Mouse (Mus musculus) limb, embryonic 14.5 days (tissue): ENCODE measurements around the gene Rbm20. TPM values are rescaled to one million over a fixed set of nuclear protein-coding genes. Genes with fewer than 3 reads are reported as not detected.

Experiments
- ATAC-seq: fragments of 200-750 bp; cut with Nextera tagmentation; 2 replicates; pipeline ENCODE4 v1.8.0; 2017; ENCODE audit warnings: low read depth, moderate number of reproducible peaks, moderate TSS enrichment; ENCODE audit not compliant: low FRiP score
- DNase-seq: peaks from one replicate; pipeline ENCODE4 v3.0.0-alpha.2; 2015; ENCODE audit warnings: low spot score
- H3K27ac ChIP-seq: fragments of 300-500 bp; sonication (generic); replicated peaks from 2 replicates; pipeline ENCODE4 v1.5.1; 2014; ENCODE audit warnings: low read depth, mild to moderate bottlenecking, low read length, moderate library complexity, mixed read lengths
- H3K27me3 ChIP-seq: fragments of 300-500 bp; sonication (generic); 2 replicates; pipeline ENCODE4 v1.6.1; 2014; ENCODE audit warnings: low read length, mixed read lengths; ENCODE audit not compliant: control insufficient read depth, insufficient read depth
- H3K36me3 ChIP-seq: fragments of 300-500 bp; sonication (generic); 2 replicates; pipeline ENCODE4 v1.6.1; 2014; ENCODE audit warnings: mild to moderate bottlenecking, low read length, moderate library complexity, mixed read lengths; ENCODE audit not compliant: control insufficient read depth, insufficient read depth
- H3K4me1 ChIP-seq: fragments of 300-500 bp; sonication (generic); 2 replicates; pipeline ENCODE4 v1.6.1; 2014; ENCODE audit warnings: antibody characterized with exemption, low read length, mixed read lengths; ENCODE audit not compliant: control insufficient read depth, insufficient read depth
- H3K4me2 ChIP-seq: fragments of 300-500 bp; sonication (generic); replicated peaks from 2 replicates; pipeline ENCODE4 v1.6.1; 2014; ENCODE audit warnings: low read depth, mild to moderate bottlenecking, low read length, moderate library complexity; ENCODE audit not compliant: severe bottlenecking
- H3K4me3 ChIP-seq: fragments of 300-500 bp; sonication (generic); replicated peaks from 2 replicates; pipeline ENCODE4 v1.5.1; 2014; ENCODE audit warnings: low read length
- H3K9ac ChIP-seq: fragments of 300-500 bp; sonication (generic); 2 replicates; pipeline ENCODE4 v1.6.1; 2014; ENCODE audit warnings: mild to moderate bottlenecking, low read depth, low read length, moderate library complexity; ENCODE audit not compliant: severe bottlenecking
- H3K9me3 ChIP-seq: fragments of 300-500 bp; sonication (generic); 2 replicates; pipeline ENCODE4 v1.6.1; 2016; ENCODE audit warnings: low read length; ENCODE audit not compliant: control insufficient read depth
- POLR2A ChIP-seq: fragments of 200-500 bp; IDR thresholded peaks from 2 replicates; pipeline ENCODE4 v1.8.0; 2012; ENCODE audit warnings: inconsistent platforms, mild to moderate bottlenecking, moderate library complexity, borderline replicate concordance; ENCODE audit not compliant: insufficient read depth, insufficient read length; ENCODE audit errors: extremely low read depth
- WGBS: fragments of 180-500 bp; shearing (Covaris S2); extraction: QIAGEN DNeasy Blood & Tissue Kit; methylation state at CpG from one replicate; pipeline ENCODE4 v1.1.7; 2014; 5-methylcytosine and 5-hydroxymethylcytosine counted together
- polyA plus RNA-seq, 2 experiments: library from polyadenylated mRNA; depleted of rRNA in 1 of 2; stranded (reverse) in 1 of 2; unstranded in 1 of 2; fragments of >200 nt; fragmentation: Nextera tagmentation in 1 of 2; extraction: Ambion mirVana in 1 of 2; gene quantifications; 2 replicates each; pipeline versions ENCODE4 v1.2.1 to v1.2.3; 2012 to 2014

The Rbm20 gene
- polyA plus RNA-seq, 2 experiments = 5.5 to 10.0 TPM

DNA sequence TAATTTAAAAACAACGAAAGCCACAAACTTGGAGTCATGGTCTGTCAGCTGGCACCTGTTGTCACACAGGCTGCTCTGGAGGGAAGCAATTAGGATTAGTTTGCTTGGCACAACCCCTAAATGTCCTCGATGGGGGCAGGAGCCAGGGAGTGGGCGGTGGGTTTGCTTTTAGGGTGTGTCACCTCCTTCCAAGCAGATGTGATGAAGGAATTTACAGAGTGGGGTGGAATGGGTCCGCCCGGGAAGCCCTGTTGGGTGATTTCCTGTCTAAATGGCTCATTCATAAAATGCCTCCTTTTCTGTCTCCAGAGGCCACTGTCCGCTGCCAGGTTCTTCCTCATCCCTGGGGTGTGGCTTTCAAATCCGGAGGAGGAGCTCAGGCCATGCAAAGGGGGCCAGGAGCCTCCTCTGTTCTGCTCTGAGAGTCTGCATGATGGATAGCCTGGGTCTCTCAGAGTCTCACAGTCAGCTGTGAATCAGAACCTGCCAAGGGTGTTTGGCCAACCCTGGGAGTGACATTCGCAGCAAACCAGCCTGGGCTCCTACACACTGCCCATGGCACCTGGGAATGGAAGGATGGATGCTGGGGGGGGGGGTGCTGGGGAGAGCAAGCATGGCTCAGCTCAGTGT lies 34.3 kb downstream of the Rbm20 start:
- no peaks in the 10 kb centered on the region for H3K36me3 ChIP-seq
- H3K27ac ChIP-seq = no peak overlapping the region
- peak; percentile 20 for DNase-seq
- H3K4me2 ChIP-seq = no peak overlapping the region
- no peak overlapping the region for H3K9ac ChIP-seq
- H3K4me1 ChIP-seq = peaks cover 7% of the 10 kb centered on the region
- no peaks in the 10 kb centered on the region for H3K27me3 ChIP-seq
- H3K9me3 ChIP-seq = no peaks in the 10 kb centered on the region
- no peak for TF ChIP-seq POLR2A
- WGBS = 16% methylated on average over 8 of the region's 8 CpGs
- peak; percentile 54 for ATAC-seq
- no peak overlapping the region for H3K4me3 ChIP-seq

DNA sequence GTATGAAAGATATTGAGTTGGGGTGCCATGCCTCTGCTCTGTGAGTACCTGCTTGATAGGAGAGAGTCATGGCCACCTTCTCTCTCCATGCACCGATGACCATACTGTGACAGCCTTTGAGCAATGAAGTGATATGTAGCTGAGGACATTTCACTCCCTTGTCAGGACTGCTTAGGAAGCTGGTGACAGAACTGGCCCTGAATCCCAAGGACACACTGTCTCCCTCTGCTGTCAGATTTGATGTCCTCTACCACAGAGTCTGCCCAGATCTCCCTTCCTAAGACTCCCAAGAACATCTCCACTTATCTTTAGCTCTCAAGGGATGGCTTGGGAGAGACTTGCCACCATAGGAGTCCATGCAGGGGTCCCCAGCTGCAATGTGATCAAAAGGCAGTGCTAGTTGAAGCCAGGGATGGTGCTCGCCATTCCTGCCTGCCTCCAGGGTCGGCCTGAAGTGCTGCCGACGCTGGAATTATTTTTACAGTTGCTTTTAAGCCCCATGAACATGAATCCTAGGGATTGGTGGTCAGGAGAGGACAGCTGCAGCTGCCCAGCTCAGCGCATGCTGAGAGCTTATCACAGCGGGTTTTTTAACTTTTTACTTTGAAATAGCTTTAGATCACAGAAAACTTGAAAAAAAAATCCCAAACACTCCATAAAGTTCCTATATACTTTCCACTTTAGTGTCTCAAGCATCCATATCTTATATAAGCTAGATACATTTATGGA lies 35.4 kb downstream of the Rbm20 start:
- Histone ChIP-seq H3K9me3 (no peaks in the 10 kb centered on the region), H3K36me3 (no peaks in the 10 kb centered on the region), H3K9ac (no peak overlapping the region), H3K4me1 (peaks cover 7% of the 10 kb centered on the region), H3K4me3 (no peak overlapping the region), H3K4me2 (no peak overlapping the region), H3K27ac (no peak overlapping the region), H3K27me3 (no peaks in the 10 kb centered on the region)
- WGBS = 46% methylated on average over 7 of the region's 7 CpGs
- ATAC-seq (peak; percentile 27; the same call in 1 of the 2 replicates), DNase-seq (peak; percentile 26)
- TF ChIP-seq POLR2A = no peak

DNA sequence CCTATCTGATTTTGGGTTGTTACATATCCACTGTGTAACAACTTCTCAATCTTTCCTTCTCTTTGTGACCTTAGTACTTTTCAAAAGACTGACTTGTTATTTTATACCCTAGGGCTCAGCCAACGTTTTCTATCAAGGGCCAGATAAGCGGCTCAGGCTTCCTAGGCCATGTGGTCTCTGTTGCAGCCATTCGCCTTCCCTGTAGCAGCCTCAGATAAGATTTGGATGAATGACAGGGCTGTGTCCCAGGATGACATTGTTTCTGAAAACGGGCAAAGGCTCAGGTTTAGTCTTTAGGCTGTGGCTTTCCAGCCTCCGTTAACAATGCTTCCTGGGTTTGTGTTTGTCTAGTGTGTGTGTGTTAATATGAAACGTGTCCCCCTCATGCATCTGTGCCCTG lies 36.3 kb downstream of the Rbm20 start:
- Histone ChIP-seq H3K36me3 (no peaks in the 10 kb centered on the region), H3K4me2 (no peak overlapping the region), H3K9me3 (no peaks in the 10 kb centered on the region), H3K27ac (no peak overlapping the region), H3K4me3 (no peak overlapping the region), H3K27me3 (no peaks in the 10 kb centered on the region), H3K9ac (no peak overlapping the region), H3K4me1 (peaks cover 7% of the 10 kb centered on the region)
- ATAC-seq (no peak), DNase-seq (no peak)
- 75% methylated on average over 6 of the region's 6 CpGs for WGBS
- no peak for TF ChIP-seq POLR2A

DNA sequence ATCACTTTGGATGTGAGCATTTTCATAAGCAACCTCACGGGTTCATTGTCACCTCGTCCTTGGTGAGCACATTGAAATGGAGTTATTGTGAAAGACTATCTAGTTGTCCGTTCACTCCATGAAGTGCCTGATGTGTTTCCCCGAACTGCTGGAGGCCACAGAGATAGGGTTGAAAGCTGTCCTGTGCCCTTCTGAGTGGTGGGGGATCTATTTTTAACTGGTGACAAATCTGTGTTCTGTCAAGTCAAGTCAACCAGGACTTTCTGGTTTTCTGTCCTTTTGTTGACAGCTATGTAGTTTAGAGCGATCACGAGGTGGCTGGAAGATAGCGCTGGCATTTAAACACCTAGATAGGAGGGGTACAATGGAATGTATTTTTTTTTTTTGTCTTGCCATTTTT lies 39.4 kb downstream of the Rbm20 start:
- H3K36me3 ChIP-seq = no peaks in the 10 kb centered on the region
- no peak for TF ChIP-seq POLR2A
- H3K27ac ChIP-seq = no peak overlapping the region
- no peaks in the 10 kb centered on the region for H3K9me3 ChIP-seq
- H3K4me1 ChIP-seq = peaks cover 4% of the 10 kb centered on the region
- H3K4me2 ChIP-seq = no peak overlapping the region
- DNase-seq = no peak
- ATAC-seq = no peak
- WGBS = 82% methylated on average over 7 of the region's 7 CpGs
- no peak overlapping the region for H3K9ac ChIP-seq
- H3K4me3 ChIP-seq = no peak overlapping the region
- no peaks in the 10 kb centered on the region for H3K27me3 ChIP-seq

DNA sequence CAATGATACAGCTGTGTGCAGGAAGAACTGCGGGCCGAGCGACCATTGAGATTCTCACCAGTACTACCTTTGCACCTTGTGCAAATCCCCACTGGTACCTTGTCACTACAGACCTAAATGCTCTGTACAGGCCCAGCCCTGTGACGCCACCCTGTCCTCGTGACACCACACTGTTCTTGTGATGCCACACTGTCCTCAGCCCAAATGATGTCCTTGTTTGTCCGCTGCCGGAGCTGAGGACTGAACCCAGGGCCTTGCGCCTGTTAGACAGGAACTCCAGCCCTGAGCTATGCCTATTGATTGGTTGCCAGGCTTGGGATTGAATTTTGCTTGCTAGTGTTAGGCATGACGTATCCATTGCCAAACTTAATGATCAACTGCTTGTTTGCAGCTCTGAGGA lies 40.3 kb downstream of the Rbm20 start:
- 88% methylated on average over 9 of the region's 9 CpGs for WGBS
- Histone ChIP-seq H3K9ac (no peak overlapping the region), H3K27ac (no peak overlapping the region), H3K36me3 (no peaks in the 10 kb centered on the region), H3K4me2 (no peak overlapping the region), H3K4me3 (no peak overlapping the region), H3K9me3 (no peaks in the 10 kb centered on the region), H3K4me1 (no peaks in the 10 kb centered on the region), H3K27me3 (no peaks in the 10 kb centered on the region)
- DNase-seq (no peak), ATAC-seq (no peak)
- no peak for TF ChIP-seq POLR2A
